Mouse (Mus musculus): ENCODE measurements around the gene Dars2. TPM values are rescaled to one million over a fixed set of nuclear protein-coding genes. Genes with fewer than 3 reads are reported as not detected.
"Not testable (repeated sequence)": the region's sequence is repeated elsewhere in the genome, so short reads cannot be mapped to it uniquely, and the experiment has no call there.

Gene Dars2
- polyA plus RNA-seq, 1 experiment from 2014 or later: 29.5 TPM

- Histone ChIP-seq H3K4me3 (replicated peaks) (peak overlapping the region; percentile 80), H3K36me3 (peaks cover 35% of the 10 kb centered on the region), H3K27ac (replicated peaks) (peak overlapping the region; percentile 98), H3K9ac (peak overlapping the region; percentile 75), H3K4me2 (replicated peaks) (peak overlapping the region; percentile 63), H3K4me1 (peaks cover 17% of the 10 kb centered on the region), H3K27me3 (no peaks in the 10 kb centered on the region), H3K9me3 (replicated peaks) (no peaks in the 10 kb centered on the region)
- ATAC-seq (ENCODE audit: insufficient number of reproducible peaks, low FRiP score, low TSS enrichment, low read depth): no peak
- 0% methylated on average over 14 of the region's 14 CpGs for WGBS
These were observed 35.1 kb downstream of the Dars2 start for GRCm38 (mm10) chr1:161035281-161035785.

GRCm38 (mm10) chr1:161034435-161035280 is 35.8 kb downstream of the Dars2 start, which contains the start of gene Zbtb37:
Gene Zbtb37, minus strand, starts transcription at chr1:161034849.
- Histone ChIP-seq H3K27me3 (no peaks in the 10 kb centered on the region), H3K4me3 (replicated peaks) (peak within 1 kb of the TSS; percentile 80), H3K27ac (replicated peaks) (peak within 1 kb of the TSS; percentile 98), H3K4me1 (peaks cover 19% of the 10 kb centered on the region), H3K9me3 (replicated peaks) (no peaks in the 10 kb centered on the region), H3K9ac (peak within 1 kb of the TSS; percentile 78), H3K36me3 (peaks cover 37% of the 10 kb centered on the region), H3K4me2 (replicated peaks) (peak within 1 kb of the TSS; percentile 63)
- peak; percentile 94 for ATAC-seq (ENCODE audit: insufficient number of reproducible peaks, low FRiP score, low TSS enrichment, low read depth)
- WGBS: under 1% methylated on average over 59 of the region's 76 CpGs

GRCm38 (mm10) chr1:161033856-161034434 is 36.5 kb downstream of the Dars2 start:
- Histone ChIP-seq H3K9me3 (replicated peaks) (no peaks in the 10 kb centered on the region), H3K27ac (replicated peaks) (peak overlapping the region; percentile 98), H3K9ac (peak overlapping the region; percentile 78), H3K36me3 (peaks cover 33% of the 10 kb centered on the region), H3K4me1 (peaks cover 19% of the 10 kb centered on the region), H3K4me3 (replicated peaks) (peak overlapping the region; percentile 80), H3K4me2 (replicated peaks) (peak overlapping the region; percentile 62), H3K27me3 (no peaks in the 10 kb centered on the region)
- no peak; the same call in 1 of the 2 replicates for ATAC-seq (ENCODE audit: insufficient number of reproducible peaks, low FRiP score, low TSS enrichment, low read depth)
- 1% methylated on average over 21 of the region's 21 CpGs for WGBS

- peaks cover 24% of the 10 kb centered on the region for H3K36me3 ChIP-seq
- H3K9me3 ChIP-seq (replicated peaks): no peaks in the 10 kb centered on the region
- peaks cover 13% of the 10 kb centered on the region for H3K4me1 ChIP-seq
- no peak for ATAC-seq (ENCODE audit: insufficient number of reproducible peaks, low FRiP score, low TSS enrichment, low read depth)
- 84% methylated on average over 7 of the region's 7 CpGs for WGBS
- H3K9ac ChIP-seq: no peak overlapping the region
- no peaks in the 10 kb centered on the region for H3K27me3 ChIP-seq
- no peak overlapping the region for H3K27ac ChIP-seq (replicated peaks)
- H3K4me3 ChIP-seq (replicated peaks): no peak overlapping the region
- H3K4me2 ChIP-seq (replicated peaks): no peak overlapping the region
These were observed 38.1 kb downstream of the Dars2 start for GRCm38 (mm10) chr1:161032345-161032744.

- no peaks in the 10 kb centered on the region for H3K27me3 ChIP-seq
- H3K4me1 ChIP-seq: peaks cover 12% of the 10 kb centered on the region
- H3K9ac ChIP-seq: no peak overlapping the region
- no peaks in the 10 kb centered on the region for H3K9me3 ChIP-seq (replicated peaks)
- H3K4me3 ChIP-seq (replicated peaks): no peak overlapping the region
- ATAC-seq (ENCODE audit: insufficient number of reproducible peaks, low FRiP score, low TSS enrichment, low read depth): no peak
- 84% methylated on average over 9 of the region's 9 CpGs for WGBS
- peaks cover 26% of the 10 kb centered on the region for H3K36me3 ChIP-seq
- no peak overlapping the region for H3K27ac ChIP-seq (replicated peaks)
- no peak overlapping the region for H3K4me2 ChIP-seq (replicated peaks)
These were observed 38.6 kb downstream of the Dars2 start for GRCm38 (mm10) chr1:161031881-161032280.

GRCm38 (mm10) chr1:161030058-161030457 is 40.4 kb downstream of the Dars2 start:
- Histone ChIP-seq H3K27me3 (no peaks in the 10 kb centered on the region), H3K9ac (no peak overlapping the region), H3K27ac (replicated peaks) (no peak overlapping the region), H3K4me2 (replicated peaks) (no peak overlapping the region), H3K4me1 (peaks cover 12% of the 10 kb centered on the region), H3K36me3 (peaks cover 26% of the 10 kb centered on the region), H3K9me3 (replicated peaks) (no peaks in the 10 kb centered on the region), H3K4me3 (replicated peaks) (no peak overlapping the region)
- no peak for ATAC-seq (ENCODE audit: insufficient number of reproducible peaks, low FRiP score, low TSS enrichment, low read depth)
- 81% methylated on average over 3 of the region's 3 CpGs for WGBS

- peaks cover 26% of the 10 kb centered on the region for H3K36me3 ChIP-seq
- not testable (repeated sequence) for H3K4me2 ChIP-seq (replicated peaks); H3K4me3 ChIP-seq (replicated peaks); H3K9ac ChIP-seq; H3K4me1 ChIP-seq; H3K9me3 ChIP-seq (replicated peaks); H3K27ac ChIP-seq (replicated peaks); ATAC-seq (ENCODE audit: insufficient number of reproducible peaks, low FRiP score, low TSS enrichment, low read depth); H3K27me3 ChIP-seq
- 44% methylated on average over 1 of the region's 1 CpGs for WGBS
These were observed 42.0 kb downstream of the Dars2 start for GRCm38 (mm10) chr1:161028427-161028826.

GRCm38 (mm10) chr1:161027196-161027595 is 43.3 kb downstream of the Dars2 start:
- Histone ChIP-seq H3K27me3 (no peaks in the 10 kb centered on the region), H3K4me2 (replicated peaks) (no peak overlapping the region), H3K4me1 (peaks cover 6% of the 10 kb centered on the region), H3K9ac (no peak overlapping the region), H3K9me3 (replicated peaks) (no peaks in the 10 kb centered on the region), H3K36me3 (peaks cover 24% of the 10 kb centered on the region), H3K4me3 (replicated peaks) (no peak overlapping the region), H3K27ac (replicated peaks) (no peak overlapping the region)
- ATAC-seq (ENCODE audit: insufficient number of reproducible peaks, low FRiP score, low TSS enrichment, low read depth): no peak
- WGBS: 59% methylated on average over 2 of the region's 2 CpGs

- peaks cover 13% of the 10 kb centered on the region for H3K36me3 ChIP-seq
- H3K4me2 ChIP-seq (replicated peaks): no peak overlapping the region
- no peaks in the 10 kb centered on the region for H3K27me3 ChIP-seq
- 50% methylated on average over 5 of the region's 5 CpGs for WGBS
- H3K4me3 ChIP-seq (replicated peaks): no peak overlapping the region
- no peaks in the 10 kb centered on the region for H3K9me3 ChIP-seq (replicated peaks)
- no peak overlapping the region for H3K9ac ChIP-seq
- peak overlapping the region; percentile 76 for H3K27ac ChIP-seq (replicated peaks)
- peaks cover 3% of the 10 kb centered on the region; the same call in 1 of the 2 replicates for H3K4me1 ChIP-seq
- peak; percentile 54; the same call in 1 of the 2 replicates for ATAC-seq (ENCODE audit: insufficient number of reproducible peaks, low FRiP score, low TSS enrichment, low read depth)
These were observed 44.8 kb downstream of the Dars2 start for GRCm38 (mm10) chr1:161025410-161026210.

- Histone ChIP-seq H3K9me3 (replicated peaks) (no peaks in the 10 kb centered on the region), H3K4me1 (no peaks in the 10 kb centered on the region; the same call in 1 of the 2 replicates), H3K27ac (replicated peaks) (no peak overlapping the region), H3K27me3 (no peaks in the 10 kb centered on the region), H3K9ac (no peak overlapping the region), H3K36me3 (peaks cover 18% of the 10 kb centered on the region), H3K4me3 (replicated peaks) (no peak overlapping the region), H3K4me2 (replicated peaks) (no peak overlapping the region)
- WGBS: 96% methylated on average over 14 of the region's 14 CpGs
- no peak for ATAC-seq (ENCODE audit: insufficient number of reproducible peaks, low FRiP score, low TSS enrichment, low read depth)
These were observed 50.4 kb downstream of the Dars2 start for GRCm38 (mm10) chr1:161020051-161020450.

- Histone ChIP-seq H3K4me2 (replicated peaks) (no peak overlapping the region), H3K27me3 (no peaks in the 10 kb centered on the region), H3K4me3 (replicated peaks) (no peak overlapping the region), H3K9ac (no peak overlapping the region), H3K36me3 (peaks cover 31% of the 10 kb centered on the region), H3K27ac (replicated peaks) (no peak overlapping the region), H3K4me1 (no peaks in the 10 kb centered on the region), H3K9me3 (replicated peaks) (no peaks in the 10 kb centered on the region)
- no peak for ATAC-seq (ENCODE audit: insufficient number of reproducible peaks, low FRiP score, low TSS enrichment, low read depth)
- 86% methylated on average over 2 of the region's 2 CpGs for WGBS
These were observed 54.1 kb downstream of the Dars2 start for GRCm38 (mm10) chr1:161016378-161016777.
